Mouse (Mus musculus): ENCODE results near the gene Hist2h2bb. TPM values are rescaled to one million over a fixed set of nuclear protein-coding genes. Genes with fewer than 3 reads are reported as not detected.
A peak's percentile ranks its signal among the peaks of the same experiment; 100 is the strongest.

Gene Hist2h2bb
- polyA plus RNA-seq, 1 experiment from 2014 or later, result 2.1 TPM

GRCm38 (mm10) chr3:96230404-96230803, 39.1 kb upstream of the Hist2h2bb start:
- no peak overlapping the region for H3K4me3 ChIP-seq (ENCODE audit: low read length)
- H3K27me3 ChIP-seq (replicated peaks; ENCODE audit: control insufficient read depth, insufficient read depth, low read length), result no peaks in the 10 kb centered on the region
- no peak overlapping the region for H3K4me2 ChIP-seq (ENCODE audit: low read length)
- H3K9me3 ChIP-seq (ENCODE audit: control insufficient read depth, low read length), result no peaks in the 10 kb centered on the region
- no peak overlapping the region for H3K9ac ChIP-seq (ENCODE audit: low read depth, low read length)
- H3K27ac ChIP-seq (ENCODE audit: low read depth, low read length), result no peak overlapping the region
- H3K36me3 ChIP-seq (ENCODE audit: control insufficient read depth, insufficient read depth, low read length), result no peaks in the 10 kb centered on the region
- 79% methylated on average over 2 of the region's 2 CpGs for WGBS
- ATAC-seq, result no peak
- no peaks in the 10 kb centered on the region for H3K4me1 ChIP-seq (ENCODE audit: control insufficient read depth, insufficient read depth, low read depth, low read length)

GRCm38 (mm10) chr3:96230910-96231757, 38.4 kb upstream of the Hist2h2bb start:
- Histone ChIP-seq H3K9me3 (ENCODE audit: control insufficient read depth, low read length) (no peaks in the 10 kb centered on the region), H3K4me3 (ENCODE audit: low read length) (no peak overlapping the region), H3K27me3 (replicated peaks; ENCODE audit: control insufficient read depth, insufficient read depth, low read length) (no peaks in the 10 kb centered on the region), H3K4me1 (ENCODE audit: control insufficient read depth, insufficient read depth, low read depth, low read length) (no peaks in the 10 kb centered on the region), H3K4me2 (ENCODE audit: low read length) (no peak overlapping the region), H3K9ac (ENCODE audit: low read depth, low read length) (no peak overlapping the region), H3K27ac (ENCODE audit: low read depth, low read length) (no peak overlapping the region), H3K36me3 (ENCODE audit: control insufficient read depth, insufficient read depth, low read length) (no peaks in the 10 kb centered on the region)
- WGBS, result 73% methylated on average over 4 of the region's 4 CpGs
- no peak for ATAC-seq

GRCm38 (mm10) chr3:96231758-96232120, 37.8 kb upstream of the Hist2h2bb start:
- no peak overlapping the region for H3K9ac ChIP-seq (ENCODE audit: low read depth, low read length)
- no peak overlapping the region for H3K4me3 ChIP-seq (ENCODE audit: low read length)
- no peak overlapping the region for H3K27ac ChIP-seq (ENCODE audit: low read depth, low read length)
- no peak overlapping the region for H3K4me2 ChIP-seq (ENCODE audit: low read length)
- no peaks in the 10 kb centered on the region for H3K9me3 ChIP-seq (ENCODE audit: control insufficient read depth, low read length)
- H3K4me1 ChIP-seq (ENCODE audit: control insufficient read depth, insufficient read depth, low read depth, low read length), result no peaks in the 10 kb centered on the region
- no peaks in the 10 kb centered on the region for H3K36me3 ChIP-seq (ENCODE audit: control insufficient read depth, insufficient read depth, low read length)
- ATAC-seq, result no peak
- no peaks in the 10 kb centered on the region for H3K27me3 ChIP-seq (replicated peaks; ENCODE audit: control insufficient read depth, insufficient read depth, low read length)
- 68% methylated on average over 2 of the region's 2 CpGs for WGBS

GRCm38 (mm10) chr3:96234914-96235313, 34.6 kb upstream of the Hist2h2bb start:
- no peak overlapping the region for H3K27ac ChIP-seq (ENCODE audit: low read depth, low read length)
- no peaks in the 10 kb centered on the region for H3K27me3 ChIP-seq (replicated peaks; ENCODE audit: control insufficient read depth, insufficient read depth, low read length)
- H3K9ac ChIP-seq (ENCODE audit: low read depth, low read length), result no peak overlapping the region
- no peak overlapping the region for H3K4me3 ChIP-seq (ENCODE audit: low read length)
- peaks cover 9% of the 10 kb centered on the region for H3K4me1 ChIP-seq (ENCODE audit: control insufficient read depth, insufficient read depth, low read depth, low read length)
- ATAC-seq, result no peak
- no peaks in the 10 kb centered on the region for H3K36me3 ChIP-seq (ENCODE audit: control insufficient read depth, insufficient read depth, low read length)
- no peak overlapping the region for H3K4me2 ChIP-seq (ENCODE audit: low read length)
- WGBS, result 86% methylated on average over 2 of the region's 2 CpGs
- no peaks in the 10 kb centered on the region for H3K9me3 ChIP-seq (ENCODE audit: control insufficient read depth, low read length)

- Histone ChIP-seq H3K4me3 (ENCODE audit: low read length) (no peak overlapping the region), H3K36me3 (ENCODE audit: control insufficient read depth, insufficient read depth, low read length) (no peaks in the 10 kb centered on the region), H3K9me3 (ENCODE audit: control insufficient read depth, low read length) (no peaks in the 10 kb centered on the region), H3K9ac (ENCODE audit: low read depth, low read length) (no peak overlapping the region), H3K27ac (ENCODE audit: low read depth, low read length) (no peak overlapping the region), H3K4me1 (ENCODE audit: control insufficient read depth, insufficient read depth, low read depth, low read length) (peaks cover 10% of the 10 kb centered on the region), H3K4me2 (ENCODE audit: low read length) (no peak overlapping the region), H3K27me3 (replicated peaks; ENCODE audit: control insufficient read depth, insufficient read depth, low read length) (no peaks in the 10 kb centered on the region)
- no peak for ATAC-seq
- WGBS, result 80% methylated on average over 3 of the region's 3 CpGs
Observed at GRCm38 (mm10) chr3:96235836-96236235, 33.7 kb upstream of the Hist2h2bb start.

GRCm38 (mm10) chr3:96236834-96237334, 32.7 kb upstream of the Hist2h2bb start:
- Histone ChIP-seq H3K36me3 (ENCODE audit: control insufficient read depth, insufficient read depth, low read length) (no peaks in the 10 kb centered on the region), H3K4me2 (ENCODE audit: low read length) (peak overlapping the region; percentile 46), H3K27ac (ENCODE audit: low read depth, low read length) (no peak overlapping the region), H3K9ac (ENCODE audit: low read depth, low read length) (no peak overlapping the region), H3K27me3 (replicated peaks; ENCODE audit: control insufficient read depth, insufficient read depth, low read length) (no peaks in the 10 kb centered on the region), H3K9me3 (ENCODE audit: control insufficient read depth, low read length) (no peaks in the 10 kb centered on the region), H3K4me1 (ENCODE audit: control insufficient read depth, insufficient read depth, low read depth, low read length) (peaks cover 12% of the 10 kb centered on the region), H3K4me3 (ENCODE audit: low read length) (peak overlapping the region; percentile 3; the same call in 1 of the 2 replicates)
- no peak for ATAC-seq
- 91% methylated on average over 4 of the region's 4 CpGs for WGBS

GRCm38 (mm10) chr3:96237335-96237903, 32.1 kb upstream of the Hist2h2bb start:
- H3K27ac ChIP-seq (ENCODE audit: low read depth, low read length), result no peak overlapping the region
- no peaks in the 10 kb centered on the region for H3K36me3 ChIP-seq (ENCODE audit: control insufficient read depth, insufficient read depth, low read length)
- no peaks in the 10 kb centered on the region for H3K27me3 ChIP-seq (replicated peaks; ENCODE audit: control insufficient read depth, insufficient read depth, low read length)
- H3K9me3 ChIP-seq (ENCODE audit: control insufficient read depth, low read length), result no peaks in the 10 kb centered on the region
- no peak overlapping the region for H3K9ac ChIP-seq (ENCODE audit: low read depth, low read length)
- H3K4me2 ChIP-seq (ENCODE audit: low read length), result peak overlapping the region; percentile 46
- H3K4me1 ChIP-seq (ENCODE audit: control insufficient read depth, insufficient read depth, low read depth, low read length), result peaks cover 12% of the 10 kb centered on the region
- 27% methylated on average over 7 of the region's 7 CpGs for WGBS
- ATAC-seq, result no peak
- peak overlapping the region; percentile 28 for H3K4me3 ChIP-seq (ENCODE audit: low read length)

- peak overlapping the region; percentile 30 for H3K9ac ChIP-seq (ENCODE audit: low read depth, low read length)
- no peak for ATAC-seq
- H3K27me3 ChIP-seq (replicated peaks; ENCODE audit: control insufficient read depth, insufficient read depth, low read length), result no peaks in the 10 kb centered on the region
- H3K27ac ChIP-seq (ENCODE audit: low read depth, low read length), result no peak overlapping the region
- peak overlapping the region; percentile 46 for H3K4me2 ChIP-seq (ENCODE audit: low read length)
- WGBS, result 0% methylated on average over 12 of the region's 12 CpGs
- H3K4me1 ChIP-seq (ENCODE audit: control insufficient read depth, insufficient read depth, low read depth, low read length), result peaks cover 12% of the 10 kb centered on the region
- H3K36me3 ChIP-seq (ENCODE audit: control insufficient read depth, insufficient read depth, low read length), result no peaks in the 10 kb centered on the region
- no peaks in the 10 kb centered on the region for H3K9me3 ChIP-seq (ENCODE audit: control insufficient read depth, low read length)
- peak overlapping the region; percentile 28 for H3K4me3 ChIP-seq (ENCODE audit: low read length)
Observed at GRCm38 (mm10) chr3:96237904-96238511, 31.5 kb upstream of the Hist2h2bb start.
